Mouse (Mus musculus) heart, embryonic 16.5 days (tissue): Measurements from ENCODE around the gene Pld1. TPM values are rescaled to one million over a fixed set of nuclear protein-coding genes. Genes with fewer than 3 reads are reported as not detected.

Experiments used
- ATAC-seq: fragments of 200-750 bp; cut with Nextera tagmentation; replicated peaks from 2 replicates; pipeline ENCODE4 v1.8.0; 2017; ENCODE audit warnings: moderate number of reproducible peaks; ENCODE audit not compliant: insufficient read depth, low FRiP score; ENCODE audit errors: extremely low read depth
- H3K27ac ChIP-seq: fragments of 300-500 bp; sonication (generic); 2 replicates; pipeline ENCODE4 v1.5.1; 2014; ENCODE audit warnings: mild to moderate bottlenecking, low read length, control low read depth, moderate library complexity
- H3K27me3 ChIP-seq: fragments of 300-500 bp; sonication (generic); 2 replicates; pipeline ENCODE4 v1.6.1; 2014; ENCODE audit warnings: low read length, mixed read lengths; ENCODE audit not compliant: control insufficient read depth, insufficient read depth
- H3K36me3 ChIP-seq: fragments of 300-500 bp; sonication (generic); 2 replicates; pipeline ENCODE4 v1.6.1; 2014; ENCODE audit not compliant: control insufficient read depth, insufficient read depth
- H3K4me1 ChIP-seq: fragments of 300-500 bp; sonication (generic); 2 replicates; pipeline ENCODE4 v1.6.1; 2014; ENCODE audit warnings: low read length, mixed read lengths; ENCODE audit not compliant: control insufficient read depth, insufficient read depth
- H3K4me2 ChIP-seq: fragments of 300-500 bp; sonication (generic); 2 replicates; pipeline ENCODE4 v1.6.1; 2014; ENCODE audit warnings: low read depth, mild to moderate bottlenecking, control low read depth, low read length
- H3K4me3 ChIP-seq: fragments of 300-500 bp; sonication (generic); 2 replicates; pipeline ENCODE4 v1.5.1; 2014; ENCODE audit warnings: mild to moderate bottlenecking, control low read depth, low read length
- H3K9ac ChIP-seq: fragments of 300-500 bp; sonication (generic); 2 replicates; pipeline ENCODE4 v1.6.1; 2014; ENCODE audit warnings: low read length, control low read depth
- H3K9me3 ChIP-seq: fragments of 300-500 bp; sonication (generic); replicated peaks from 2 replicates; pipeline ENCODE4 v1.6.1; 2016; ENCODE audit warnings: low read length; ENCODE audit not compliant: control insufficient read depth
- WGBS: fragments of 180-500 bp; shearing (Covaris S2); extraction: QIAGEN DNeasy Blood & Tissue Kit; methylation state at CpG from one replicate; pipeline ENCODE4 v1.1.7; 2014; 5-methylcytosine and 5-hydroxymethylcytosine counted together
- polyA plus RNA-seq: library from polyadenylated mRNA; unstranded; fragments of >200 nt; fragmentation: Nextera tagmentation; extraction: Ambion mirVana; gene quantifications from 2 replicates; pipeline ENCODE4 v1.2.1, GENCODE M21; 2015

Gene Pld1
- polyA plus RNA-seq, 1 experiment from 2014 or later = 7.8 TPM

DNA sequence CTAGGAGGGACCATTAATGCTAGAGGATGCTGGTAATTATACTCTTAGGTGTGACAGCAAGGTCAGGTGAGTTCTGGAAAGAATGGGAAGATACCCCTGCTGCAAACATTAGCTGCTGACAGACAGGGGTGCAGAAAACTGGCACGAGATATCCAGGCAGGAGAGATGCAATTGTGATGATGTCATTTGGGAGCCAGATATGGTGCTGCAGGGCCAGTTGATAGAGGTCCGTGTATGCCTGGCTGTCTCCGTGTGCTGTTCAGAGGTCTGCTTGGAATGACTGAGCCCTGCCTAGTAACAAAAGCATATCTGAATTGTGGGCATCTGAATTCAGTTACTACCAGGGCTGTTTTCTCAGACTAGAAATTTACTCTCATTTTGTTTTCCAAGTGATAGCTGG is 144.7 kb downstream of the Pld1 start:
- Histone ChIP-seq H3K9me3 (no peaks in the 10 kb centered on the region), H3K9ac (no peak overlapping the region), H3K36me3 (no peaks in the 10 kb centered on the region), H3K27ac (no peak overlapping the region), H3K4me2 (no peak overlapping the region), H3K4me1 (peaks cover 4% of the 10 kb centered on the region), H3K4me3 (no peak overlapping the region), H3K27me3 (no peaks in the 10 kb centered on the region)
- ATAC-seq = peak; percentile 63; the same call in 1 of the 2 replicates
- 25% methylated on average over 3 of the region's 3 CpGs for WGBS

DNA sequence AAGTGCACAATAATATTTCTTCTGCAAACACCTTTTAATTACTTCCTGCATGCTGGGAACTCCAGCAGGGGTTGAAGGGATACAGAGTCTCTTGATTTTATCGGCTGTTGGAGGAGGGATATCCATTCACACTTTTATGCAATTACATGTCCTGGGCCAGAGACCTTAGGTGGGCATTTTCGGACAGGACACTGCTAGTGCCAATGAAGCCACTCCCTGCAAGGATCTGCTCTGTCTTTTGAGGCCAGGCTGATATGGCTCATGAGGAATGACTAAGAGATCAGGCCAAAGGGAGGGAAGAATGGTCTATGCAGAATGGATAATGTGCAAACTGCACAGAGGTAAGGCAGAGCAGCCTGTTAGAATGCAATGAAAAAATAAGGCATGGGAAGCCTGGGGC is 145.8 kb downstream of the Pld1 start:
- no peaks in the 10 kb centered on the region for H3K36me3 ChIP-seq
- H3K9me3 ChIP-seq = no peaks in the 10 kb centered on the region
- no peak overlapping the region for H3K27ac ChIP-seq
- H3K4me1 ChIP-seq = peaks cover 4% of the 10 kb centered on the region
- H3K4me2 ChIP-seq = no peak overlapping the region
- H3K27me3 ChIP-seq = no peaks in the 10 kb centered on the region
- ATAC-seq = no peak
- 70% methylated on average over 2 of the region's 2 CpGs for WGBS
- H3K4me3 ChIP-seq = no peak overlapping the region
- no peak overlapping the region for H3K9ac ChIP-seq

DNA sequence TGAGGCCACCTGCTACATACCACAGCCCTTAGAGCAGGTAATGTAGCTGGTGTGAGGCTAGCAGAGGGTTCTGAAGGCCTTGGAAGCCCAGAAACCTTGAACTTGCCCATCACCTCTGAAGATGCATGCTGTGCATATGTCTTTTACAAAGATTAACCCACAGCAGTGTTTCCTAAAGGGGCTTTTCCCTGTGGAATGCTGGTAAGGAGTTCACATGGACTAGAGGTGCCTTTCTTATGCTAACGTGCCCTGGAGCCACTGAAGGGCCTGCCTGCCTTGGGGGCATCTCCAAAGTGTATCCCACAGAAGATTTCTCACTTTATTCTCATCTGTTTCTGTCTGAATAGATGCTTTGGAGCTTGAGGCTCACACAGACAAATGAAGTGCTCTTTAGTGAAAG is 152.8 kb downstream of the Pld1 start:
- H3K4me3 ChIP-seq = no peak overlapping the region
- H3K4me2 ChIP-seq = no peak overlapping the region
- H3K4me1 ChIP-seq = no peaks in the 10 kb centered on the region; the same call in 1 of the 2 replicates
- H3K36me3 ChIP-seq = 0 out of 2 replicates have a peak, but pooled peaks cover 2% of the 10 kb centered on the region
- no peak overlapping the region for H3K27ac ChIP-seq
- H3K27me3 ChIP-seq = no peaks in the 10 kb centered on the region
- 67% methylated on average over 1 of the region's 1 CpGs for WGBS
- H3K9ac ChIP-seq = no peak overlapping the region
- ATAC-seq = no peak
- H3K9me3 ChIP-seq = no peaks in the 10 kb centered on the region

DNA sequence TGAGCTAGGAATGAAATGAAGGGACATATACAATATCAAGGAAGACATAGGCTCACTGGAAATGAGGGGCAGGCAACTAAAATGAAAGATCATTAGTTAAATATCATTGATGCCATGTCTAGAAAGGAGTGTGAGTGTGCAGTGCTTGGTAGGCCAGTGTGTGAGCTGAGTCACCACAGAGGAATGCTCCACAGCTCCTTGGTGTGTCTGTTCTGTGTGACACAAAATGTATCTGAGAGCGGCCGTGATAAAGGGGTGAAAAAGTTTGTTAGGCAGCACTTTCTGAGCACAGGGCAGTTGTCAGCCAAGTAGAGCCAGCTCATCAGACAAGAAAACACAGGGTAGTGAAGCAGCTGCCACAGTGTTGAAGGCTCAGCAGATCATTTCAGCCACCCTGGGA is 153.2 kb downstream of the Pld1 start:
- Histone ChIP-seq H3K9me3 (no peaks in the 10 kb centered on the region), H3K36me3 (0 out of 2 replicates have a peak, but pooled peaks cover 2% of the 10 kb centered on the region), H3K4me3 (no peak overlapping the region), H3K27me3 (no peaks in the 10 kb centered on the region), H3K4me2 (no peak overlapping the region), H3K9ac (no peak overlapping the region), H3K4me1 (no peaks in the 10 kb centered on the region; the same call in 1 of the 2 replicates), H3K27ac (peak overlapping the region; percentile 30; the same call in 1 of the 2 replicates)
- WGBS = 27% methylated on average over 2 of the region's 2 CpGs
- 0 out of 2 replicates have a peak, but pooled peaks have one; percentile 52 for ATAC-seq

DNA sequence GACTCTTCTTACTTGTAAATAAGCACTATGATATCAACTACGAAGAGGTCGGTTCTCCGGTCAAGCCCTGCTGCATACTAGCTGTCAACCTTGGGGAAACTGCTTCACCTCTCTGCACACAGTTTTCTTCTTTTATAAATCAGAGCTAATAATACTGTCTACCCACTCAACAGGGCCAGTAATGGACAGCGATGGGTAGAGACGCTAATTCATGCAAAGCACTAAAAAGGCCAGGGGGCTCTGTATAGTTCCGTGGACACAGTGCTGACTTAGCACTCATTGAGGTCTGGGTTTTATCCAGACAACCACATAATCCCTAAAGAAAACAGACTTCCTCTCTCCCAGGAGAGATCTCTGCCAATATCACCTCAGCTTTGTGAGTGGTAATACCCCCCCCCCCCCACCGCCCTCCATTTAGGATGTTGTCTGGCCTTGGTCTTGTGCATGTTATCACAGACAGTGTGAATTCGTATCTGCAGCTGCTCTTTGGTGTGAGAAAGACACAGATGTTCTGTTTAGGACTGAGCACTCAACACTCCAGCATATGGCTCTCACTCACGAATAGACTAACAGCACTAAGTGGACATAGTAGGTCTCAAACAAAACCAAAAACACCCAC is 155.3 kb downstream of the Pld1 start:
- Histone ChIP-seq H3K4me2 (no peak overlapping the region), H3K27me3 (no peaks in the 10 kb centered on the region), H3K9ac (no peak overlapping the region), H3K27ac (no peak overlapping the region), H3K9me3 (no peaks in the 10 kb centered on the region), H3K4me1 (no peaks in the 10 kb centered on the region; the same call in 1 of the 2 replicates), H3K36me3 (0 out of 2 replicates have a peak, but pooled peaks cover 6% of the 10 kb centered on the region), H3K4me3 (no peak overlapping the region)
- WGBS = 60% methylated on average over 9 of the region's 9 CpGs
- ATAC-seq = no peak

DNA sequence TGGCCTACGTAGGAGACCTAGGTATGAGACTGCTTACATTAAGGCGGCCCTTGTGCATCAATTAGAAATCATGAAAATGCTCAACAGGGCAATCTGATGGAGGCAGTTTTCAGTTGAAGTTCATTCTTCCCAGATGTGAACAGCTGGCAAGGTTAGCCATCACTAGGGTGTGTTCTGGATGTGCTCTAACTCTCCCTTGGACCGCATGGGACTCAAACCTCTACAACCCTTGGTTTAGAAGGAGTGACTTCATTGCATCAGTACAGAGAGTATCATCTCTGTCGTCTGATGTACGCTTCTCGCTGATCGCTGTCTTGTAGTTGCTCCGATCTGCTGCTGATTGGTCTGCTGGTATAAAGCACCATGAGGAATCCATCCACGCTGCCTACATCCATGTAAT is 157.0 kb downstream of the Pld1 start:
- Histone ChIP-seq H3K36me3 (peaks cover 10% of the 10 kb centered on the region; the same call in 1 of the 2 replicates), H3K9me3 (no peaks in the 10 kb centered on the region), H3K4me1 (no peaks in the 10 kb centered on the region; the same call in 1 of the 2 replicates), H3K27ac (no peak overlapping the region), H3K9ac (no peak overlapping the region), H3K4me3 (no peak overlapping the region), H3K4me2 (no peak overlapping the region), H3K27me3 (no peaks in the 10 kb centered on the region)
- WGBS = 93% methylated on average over 9 of the region's 9 CpGs
- ATAC-seq = no peak

DNA sequence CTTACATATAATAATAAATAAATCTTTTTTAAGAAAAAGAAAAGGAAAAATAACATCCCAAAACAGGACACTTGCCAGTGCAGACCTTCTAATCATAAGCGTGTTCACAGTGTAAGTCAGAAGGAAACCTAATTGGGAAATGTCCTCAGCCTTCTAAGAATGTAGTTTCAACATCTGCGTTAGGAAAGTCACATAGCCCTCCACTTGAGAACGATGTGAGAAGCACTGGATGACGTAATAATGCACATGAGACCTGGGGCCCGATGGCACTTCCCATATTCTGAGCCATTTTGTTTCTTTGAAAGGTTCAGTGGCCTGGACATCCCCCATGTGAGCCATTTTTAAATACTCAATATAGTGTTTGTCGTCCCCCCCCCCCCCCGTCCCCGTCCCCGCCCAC is 160.7 kb downstream of the Pld1 start:
- H3K9ac ChIP-seq = no peak overlapping the region
- no peak overlapping the region for H3K4me2 ChIP-seq
- WGBS = 84% methylated on average over 7 of the region's 9 CpGs
- H3K36me3 ChIP-seq = peaks cover 10% of the 10 kb centered on the region; the same call in 1 of the 2 replicates
- H3K27me3 ChIP-seq = no peaks in the 10 kb centered on the region
- H3K9me3 ChIP-seq = no peaks in the 10 kb centered on the region
- H3K27ac ChIP-seq = no peak overlapping the region
- H3K4me1 ChIP-seq = no peaks in the 10 kb centered on the region
- no peak overlapping the region for H3K4me3 ChIP-seq
- ATAC-seq = no peak

DNA sequence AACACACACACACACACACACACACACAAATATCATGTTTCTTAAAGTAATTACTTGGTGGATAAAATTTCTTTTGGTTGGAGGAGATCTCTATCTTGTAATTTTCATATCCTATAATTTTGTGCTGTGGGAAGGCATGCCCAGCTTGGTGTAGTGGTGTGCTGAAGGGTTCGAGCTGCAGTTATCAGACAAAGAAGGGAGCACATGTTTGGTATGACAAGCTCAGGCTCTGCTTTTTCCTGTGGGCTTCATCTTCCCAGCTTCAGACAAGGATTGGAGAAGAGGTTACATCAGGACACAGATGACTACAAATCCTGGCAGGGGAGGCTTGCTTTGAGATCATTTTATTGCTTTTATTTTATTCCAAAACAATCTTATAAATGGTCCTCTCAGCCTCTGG is 166.5 kb downstream of the Pld1 start:
- Histone ChIP-seq H3K4me1 (peaks cover 4% of the 10 kb centered on the region), H3K36me3 (no peaks in the 10 kb centered on the region; the same call in 1 of the 2 replicates), H3K27ac (no peak overlapping the region), H3K27me3 (no peaks in the 10 kb centered on the region), H3K4me3 (no peak overlapping the region), H3K9ac (no peak overlapping the region), H3K9me3 (no peaks in the 10 kb centered on the region), H3K4me2 (no peak overlapping the region)
- ATAC-seq = no peak
- WGBS = 53% methylated on average over 1 of the region's 1 CpGs

DNA sequence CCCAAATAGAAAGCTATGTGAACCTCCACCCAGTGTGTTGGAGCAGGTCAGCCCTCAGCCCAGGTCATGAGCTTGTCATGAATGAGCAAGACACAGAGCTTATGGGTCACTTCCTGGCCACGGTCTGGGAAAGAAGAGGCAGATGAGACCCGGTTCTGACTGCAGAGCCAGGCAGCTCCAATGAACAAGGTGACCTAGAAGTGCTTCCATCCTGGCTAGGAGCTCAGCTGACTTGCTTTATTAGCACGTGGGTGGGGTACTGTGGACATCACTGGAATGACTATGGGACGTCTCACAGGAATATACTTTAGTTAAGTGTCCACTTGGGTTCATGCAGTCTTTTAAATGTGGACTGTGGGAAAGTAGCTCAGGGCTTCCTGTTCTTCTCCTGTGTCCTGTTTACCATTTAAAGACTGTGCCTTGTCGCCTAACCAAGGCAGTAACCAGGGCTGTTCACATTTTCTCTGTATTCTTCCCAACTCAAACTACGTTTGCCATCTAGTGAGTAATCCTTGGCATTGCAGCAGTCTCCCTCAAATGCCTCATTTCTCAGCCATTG is 169.0 kb downstream of the Pld1 start:
- H3K36me3 ChIP-seq = no peaks in the 10 kb centered on the region; the same call in 1 of the 2 replicates
- 26% methylated on average over 6 of the region's 6 CpGs for WGBS
- peak overlapping the region; percentile 53; the same call in 1 of the 2 replicates for H3K27ac ChIP-seq

More for the DNA sequence above, 169.0 kb downstream of the Pld1 start:
- no peak overlapping the region for H3K4me2 ChIP-seq
- no peak overlapping the region for H3K4me3 ChIP-seq
- ATAC-seq = peak; percentile 77; the same call in 1 of the 2 replicates
- no peaks in the 10 kb centered on the region for H3K27me3 ChIP-seq
- H3K9me3 ChIP-seq = no peaks in the 10 kb centered on the region
- peaks cover 14% of the 10 kb centered on the region for H3K4me1 ChIP-seq
- H3K9ac ChIP-seq = no peak overlapping the region
